Mouse (Mus musculus): ENCODE data around the gene Dmgdh.

The Dmgdh gene

DNA sequence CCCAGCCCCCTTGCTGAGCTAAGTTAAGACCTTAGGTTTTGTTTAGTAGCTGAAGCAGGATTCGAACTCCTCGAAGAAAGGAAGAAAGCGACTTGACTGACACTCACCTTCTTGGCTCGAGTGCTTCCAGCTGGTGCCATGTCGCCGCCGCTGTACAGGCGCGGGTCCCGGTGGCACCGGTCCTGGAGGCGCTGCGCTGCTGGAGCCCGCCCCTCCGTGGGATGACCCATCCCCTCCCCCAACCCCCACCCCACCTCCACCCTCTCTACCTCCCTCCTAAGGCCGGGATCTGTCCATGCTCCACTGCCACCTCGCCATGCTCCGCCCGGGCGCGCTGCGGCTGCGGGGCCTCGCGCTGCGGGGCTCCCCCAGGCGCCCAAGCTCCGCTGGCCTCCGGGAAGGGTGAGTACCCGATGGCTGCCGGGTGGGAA is at the start of gene Dmgdh, which contains the start of gene Bhmt2:
Dmgdh (plus strand) TSS at position 303 of the 431 bp plus-strand sequence.
Bhmt2 (minus strand) TSS at position 172 of the 431 bp plus-strand sequence.
- no peak for DNase-seq (ENCODE audit: low read depth, low spot score)

GRCm38 (mm10) chr13:93628861-93629260 is 45.4 kb upstream of the Dmgdh start:
- no peak for DNase-seq (ENCODE audit: low read depth, low spot score)

DNA sequence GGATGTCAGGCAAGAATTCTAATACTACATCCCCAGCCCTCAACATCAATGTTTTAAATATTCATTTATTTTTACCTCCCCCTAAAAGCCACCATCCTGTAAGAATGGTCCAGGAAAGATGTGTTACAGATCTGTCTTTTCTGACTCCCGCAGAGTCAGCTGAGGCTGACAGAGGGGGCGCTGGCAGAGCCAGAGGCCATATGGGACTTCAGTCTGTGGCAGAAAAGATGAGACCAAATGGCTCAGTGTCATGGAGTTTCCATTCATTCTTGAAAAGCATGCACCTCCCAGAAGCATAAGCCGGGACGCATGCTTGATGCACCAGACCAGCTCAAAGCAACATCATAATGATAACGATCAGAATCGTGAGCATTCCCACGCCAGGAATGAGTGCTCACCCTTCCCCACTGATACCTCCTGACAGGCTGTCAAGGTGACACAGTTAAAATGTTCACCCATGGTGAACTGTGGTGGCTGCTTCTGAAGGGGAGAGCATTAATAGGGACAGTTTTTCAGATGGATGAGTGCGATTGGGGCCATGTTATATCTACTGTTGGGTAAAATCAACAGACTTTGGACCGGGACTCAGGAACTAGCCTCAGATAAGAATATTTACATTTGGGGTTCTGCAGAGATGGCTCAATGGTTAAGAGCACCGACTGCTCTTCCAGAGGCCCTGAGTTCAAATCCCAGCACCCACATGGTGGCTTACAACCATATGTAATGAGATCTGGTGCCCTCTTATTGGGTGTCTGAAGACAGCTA is 43.1 kb upstream of the Dmgdh start:
- no peak for DNase-seq (ENCODE audit: low read depth, low spot score)

DNA sequence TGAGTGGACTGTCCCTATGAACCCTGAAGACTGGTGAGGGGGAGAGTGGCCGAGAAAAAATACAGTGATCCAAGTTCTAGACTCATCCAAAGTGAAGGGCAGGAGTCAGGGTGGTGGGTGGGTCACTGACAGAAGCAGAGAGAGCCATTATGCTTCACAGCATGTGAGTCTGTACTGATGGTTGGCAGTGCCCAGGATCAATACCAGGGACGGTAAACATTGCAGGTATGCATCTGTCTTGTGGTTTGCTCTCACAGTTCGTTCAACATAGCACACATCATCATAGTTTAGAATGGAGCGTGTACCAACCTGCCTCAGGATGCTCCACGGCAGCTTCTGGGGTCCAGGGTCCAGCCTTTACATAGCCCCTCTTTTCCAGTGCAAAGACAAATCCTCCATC is 41.3 kb upstream of the Dmgdh start:
- DNase-seq (ENCODE audit: low read depth, low spot score), result no peak

- no peak for DNase-seq (ENCODE audit: low read depth, low spot score)
These were observed 37.7 kb upstream of the Dmgdh start for GRCm38 (mm10) chr13:93636561-93636960.

- no peak for DNase-seq (ENCODE audit: low read depth, low spot score)
These were observed 36.7 kb upstream of the Dmgdh start, which contains the start of gene Bhmt for GRCm38 (mm10) chr13:93637282-93638245. Gene Bhmt, minus strand, starts transcription at chr13:93637961.

- DNase-seq (ENCODE audit: low read depth, low spot score), result no peak
These were observed 34.6 kb upstream of the Dmgdh start for GRCm38 (mm10) chr13:93639636-93640035.

DNA sequence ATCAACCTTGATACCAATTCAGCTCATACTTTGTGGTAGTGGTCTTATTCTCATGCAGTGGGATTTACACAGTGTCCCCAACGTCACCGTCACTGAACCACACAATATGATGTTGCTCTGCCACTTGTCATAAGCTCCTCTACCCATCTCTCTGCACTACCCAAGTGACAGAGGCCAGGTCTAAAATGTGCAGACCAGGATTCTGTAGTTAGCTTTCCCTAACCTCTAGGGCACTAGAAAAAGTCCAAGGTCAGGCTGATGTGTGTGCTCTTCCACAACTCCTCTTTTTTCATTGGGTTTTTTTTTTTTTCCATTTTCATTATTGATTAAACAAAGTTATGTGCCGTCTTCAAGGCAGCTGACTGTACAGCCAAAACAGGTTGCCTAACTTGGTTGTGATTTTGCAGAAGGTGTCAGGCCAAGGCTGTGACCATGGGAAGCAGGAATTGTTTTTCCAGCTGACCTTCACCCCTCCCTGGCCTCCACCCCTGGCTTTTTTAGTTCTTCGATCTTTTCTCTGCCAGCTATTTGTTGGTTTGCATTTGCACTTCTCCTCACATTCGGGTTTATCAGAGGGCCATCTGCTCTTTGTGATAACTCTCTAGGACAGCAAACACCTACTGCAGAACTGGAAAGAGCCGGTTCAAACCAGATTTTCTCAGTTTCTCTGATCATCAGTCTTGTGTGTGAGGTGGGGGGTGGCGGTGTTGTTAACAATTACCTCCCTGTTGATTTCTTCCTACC is 25.7 kb upstream of the Dmgdh start:
- no peak for DNase-seq (ENCODE audit: low read depth, low spot score)

DNA sequence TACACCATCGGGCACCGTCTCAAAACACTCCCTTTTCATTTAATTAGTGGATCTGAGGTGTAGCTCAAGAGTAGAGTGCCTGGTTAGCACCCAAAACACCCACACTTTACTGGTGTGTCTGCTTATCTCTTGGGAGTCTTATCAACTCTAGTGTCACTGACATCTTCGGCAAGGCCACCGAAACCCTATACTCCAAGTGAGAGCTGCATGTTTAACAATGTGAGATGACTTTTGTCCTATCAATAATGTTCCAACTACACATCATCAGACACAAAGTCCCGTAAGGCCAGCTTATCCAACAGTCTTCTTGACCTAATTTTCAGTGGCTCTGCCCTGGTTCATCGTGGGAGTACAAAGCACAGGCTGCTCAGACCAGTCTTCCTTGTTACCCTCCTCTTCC is 20.9 kb upstream of the Dmgdh start:
- DNase-seq (ENCODE audit: low read depth, low spot score), result no peak

DNA sequence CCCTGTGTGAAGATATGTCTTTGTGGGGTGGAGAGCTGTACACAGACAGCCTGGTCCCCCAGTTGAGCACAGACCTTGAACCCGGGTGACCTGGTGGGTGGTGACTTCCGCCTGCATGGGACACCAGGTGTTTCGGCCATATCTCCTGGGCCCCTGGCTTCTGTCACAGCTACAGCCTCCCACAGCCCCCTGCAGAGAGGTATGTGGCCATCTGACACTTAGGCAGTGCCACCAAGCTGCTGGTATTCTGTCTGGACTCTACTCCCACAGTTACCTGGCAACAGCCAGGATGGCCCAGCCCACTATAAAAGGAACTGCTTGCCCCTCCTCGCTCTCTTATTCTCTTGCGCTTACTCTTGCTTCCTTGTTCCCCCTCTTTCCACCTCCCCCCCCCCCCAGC is 16.3 kb upstream of the Dmgdh start:
- DNase-seq (ENCODE audit: low read depth, low spot score), result no peak

DNA sequence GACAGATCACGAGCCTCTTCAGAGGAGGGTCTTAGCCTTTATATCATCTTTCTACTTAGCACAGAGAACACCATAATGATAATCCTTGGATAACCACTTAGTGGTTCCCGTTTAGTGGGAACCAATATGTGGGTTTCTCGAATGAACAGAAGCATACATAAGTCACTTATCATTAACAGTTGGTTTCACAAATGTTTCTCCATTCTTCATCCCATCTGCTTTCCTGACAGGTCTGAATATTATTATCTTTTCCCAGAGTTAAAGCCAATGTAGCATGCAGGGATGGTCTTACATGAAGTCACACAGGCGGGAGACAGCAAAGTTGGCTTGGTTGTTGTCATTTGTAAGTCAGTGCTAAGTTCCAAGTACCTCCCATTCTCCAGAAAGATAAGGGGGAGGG is 6.6 kb upstream of the Dmgdh start:
- no peak for DNase-seq (ENCODE audit: low read depth, low spot score)

- no peak for DNase-seq (ENCODE audit: low read depth, low spot score)
These were observed 1.9 kb upstream of the Dmgdh start for GRCm38 (mm10) chr13:93672371-93672770.

GRCm38 (mm10) chr13:93673296-93673695 is 937 bp upstream of the Dmgdh start:
- DNase-seq (ENCODE audit: low read depth, low spot score), result no peak

DNA sequence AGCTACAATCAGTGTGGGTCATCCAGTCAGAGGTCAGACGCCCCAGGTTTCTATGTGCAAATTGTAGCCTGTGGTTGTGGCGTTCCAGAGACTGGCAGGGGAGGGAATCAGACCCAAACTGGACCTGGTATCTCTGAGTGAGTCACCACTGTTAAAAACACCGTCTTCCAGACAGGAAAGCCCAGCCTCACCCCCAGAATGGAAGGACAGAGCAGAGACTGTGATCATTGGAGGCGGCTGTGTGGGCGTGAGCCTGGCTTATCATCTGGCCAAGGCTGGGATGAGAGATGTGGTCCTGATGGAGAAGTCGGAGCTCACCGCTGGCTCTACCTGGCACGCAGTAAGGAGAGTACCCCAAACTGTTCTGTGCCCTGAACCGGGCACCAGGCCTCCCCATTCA is 2.6 kb downstream of the Dmgdh start:
- DNase-seq (ENCODE audit: low read depth, low spot score), result no peak

GRCm38 (mm10) chr13:93683336-93683735 is 9.1 kb downstream of the Dmgdh start:
- DNase-seq (ENCODE audit: low read depth, low spot score), result no peak

- no peak for DNase-seq (ENCODE audit: low read depth, low spot score)
These were observed 11.0 kb downstream of the Dmgdh start for GRCm38 (mm10) chr13:93685226-93685625.

DNA sequence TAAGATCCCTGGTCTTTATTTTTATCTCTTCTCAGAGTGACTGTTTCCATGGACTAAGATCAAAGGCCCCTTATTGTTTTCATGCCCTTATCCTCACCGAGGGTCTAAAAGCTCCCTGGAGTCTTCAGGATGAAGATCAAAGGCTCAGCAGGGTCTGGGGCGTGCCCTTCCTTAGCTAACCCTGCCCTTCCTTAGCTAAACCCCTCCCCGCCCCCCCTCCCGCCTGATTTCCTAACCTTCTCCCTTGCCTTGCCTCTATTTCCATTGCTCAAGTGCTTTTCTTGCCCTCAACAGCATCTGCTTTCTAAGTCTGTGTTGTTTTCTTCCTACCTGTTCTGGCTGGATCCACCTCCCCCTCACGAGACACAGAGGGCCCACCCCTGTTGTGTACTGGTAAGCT is 13.1 kb downstream of the Dmgdh start:
- DNase-seq (ENCODE audit: low read depth, low spot score), result no peak

- no peak for DNase-seq (ENCODE audit: low read depth, low spot score)
These were observed 15.3 kb downstream of the Dmgdh start for GRCm38 (mm10) chr13:93689566-93689965.

- no peak for DNase-seq (ENCODE audit: low read depth, low spot score)
These were observed 16.6 kb downstream of the Dmgdh start for GRCm38 (mm10) chr13:93690821-93691220.

DNA sequence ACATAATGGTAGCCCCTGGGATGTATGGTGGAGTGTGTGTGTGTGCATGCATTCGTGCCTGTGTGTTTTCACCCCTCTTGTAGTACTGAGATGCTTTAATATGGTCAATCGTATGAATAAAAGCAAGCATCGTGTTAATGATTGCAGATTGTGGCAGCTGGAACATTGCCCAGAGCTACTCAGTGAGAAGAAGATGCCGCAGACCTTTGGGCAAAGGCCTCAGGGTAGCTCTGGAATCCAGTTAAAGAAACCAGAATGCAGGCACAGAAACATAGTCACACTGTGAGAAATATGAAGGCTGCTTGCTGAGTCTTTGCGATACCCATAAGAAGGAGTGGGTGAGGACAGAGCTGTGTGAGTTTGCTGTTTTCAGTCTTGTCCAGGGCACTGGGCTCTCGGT is 24.6 kb downstream of the Dmgdh start:
- DNase-seq (ENCODE audit: low read depth, low spot score), result no peak

GRCm38 (mm10) chr13:93705697-93706096 is 31.5 kb downstream of the Dmgdh start:
- DNase-seq (ENCODE audit: low read depth, low spot score), result no peak

GRCm38 (mm10) chr13:93707271-93707670 is 33.0 kb downstream of the Dmgdh start:
- no peak for DNase-seq (ENCODE audit: low read depth, low spot score)

Measured in CD4-positive, CD25-positive, alpha-beta regulatory T cell, adult 2 months (primary cell).